ENCODE assay signal across 9 mouse cellular contexts in the genomic region with DNA sequence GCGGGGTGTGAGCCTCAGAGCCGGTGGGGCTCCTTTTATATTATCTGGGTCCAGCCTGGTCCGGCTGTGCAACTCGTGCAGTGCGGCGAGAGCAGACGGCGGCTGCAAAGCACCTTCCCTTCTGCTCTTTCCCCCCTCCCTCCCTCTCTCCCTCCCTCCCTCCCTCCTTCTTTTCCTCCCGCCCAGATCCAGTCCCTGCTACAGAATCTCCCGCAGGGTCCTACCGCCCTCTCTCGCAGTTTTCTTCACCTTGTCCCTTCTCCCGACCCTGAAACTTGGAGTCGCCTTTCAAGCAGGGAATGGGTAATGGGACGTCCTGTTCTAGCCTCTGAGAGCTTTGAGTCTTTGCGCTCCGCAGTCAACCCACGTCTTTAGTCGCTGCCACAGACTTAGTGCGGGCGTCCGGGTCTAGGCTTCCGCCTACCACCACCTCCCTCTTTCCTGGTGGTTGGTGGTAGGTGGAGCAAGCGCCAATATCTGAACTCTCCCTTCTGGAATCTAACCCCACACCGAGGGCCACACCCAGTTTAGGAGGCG. TPM values are rescaled to one million over a fixed set of nuclear protein-coding genes. Genes with fewer than 3 reads are reported as not detected.
DNase-seq lines count a peak whose midpoint lies in the region; ATAC-seq and TF ChIP-seq lines count a peak whose summit lies in the region.
"Had no signal": no experiment of that assay in that cellular context is flagged by ENCODE, and none has a peak within 500 bp of the region (broad histone marks: within the 10 kb centered on the region; RNA-seq: fewer than 3 reads in every experiment).

A gene (minus strand): TSS at position 392 of the 537 bp plus-strand sequence.

- peak within 1 kb of the TSS; percentile 99 for H3K4me2 ChIP-seq in limb, embryonic 12.5 days
- peak within 1 kb of the TSS; percentile 95 for H3K4me2 ChIP-seq in myocyte (ENCODE audit: low read depth)

- ATAC-seq in limb, embryonic 12.5 days (ENCODE audit: insufficient number of reproducible peaks, insufficient read depth, low FRiP score, low TSS enrichment, low read depth): peak; percentile 73

- peaks cover 38% of the 10 kb centered on the region for H3K79me2 ChIP-seq in myocyte (ENCODE audit: control insufficient read depth, insufficient read depth)

- 1% methylated on average over 23 of the region's 26 CpGs for WGBS in limb, embryonic 12.5 days

- H3K27me3 ChIP-seq in limb, embryonic 12.5 days: peaks cover 59% of the 10 kb centered on the region
- H3K27me3 ChIP-seq in myocyte (ENCODE audit: control insufficient read depth, insufficient read depth, insufficient read length): no peaks in the 10 kb centered on the region
- H3K27me3 ChIP-seq: CH12.LX had no signal

- peak; percentile 43 for TF ChIP-seq POLR2A in myocyte (IDR thresholded peaks at IDR 0.05; ENCODE audit: insufficient read length, low read depth)

- H3K27ac ChIP-seq in limb, embryonic 12.5 days: no peak within 1 kb of the TSS

- DNase-seq in gastrocnemius, postnatal 25 days: peak; percentile 4
- DNase-seq in gastrocnemius, postnatal 36 days: no peak
- peak; percentile 71 for DNase-seq in brain, adult 2 months (ENCODE audit: low read depth, low spot score)
- peak; percentile 23 to 26 for DNase-seq in frontal cortex, postnatal 25 days (ENCODE audit: low spot score in 2 of 2)
- peak; percentile 20 to 23 for DNase-seq in kidney, adult 8-10 months
- DNase-seq in gastrocnemius, postnatal 10 days: no peak

- peaks cover 16% of the 10 kb centered on the region for H3K4me1 ChIP-seq in limb, embryonic 12.5 days (replicated peaks)

- intact Hi-C loops in gastrocnemius, postnatal 36 days (cut with DNase I): no loop called here

- H3K9me3 ChIP-seq in limb, embryonic 12.5 days: no peaks in the 10 kb centered on the region

- peak within 1 kb of the TSS; percentile 49 for H3ac ChIP-seq in myocyte (ENCODE audit: control insufficient read depth, insufficient read length)

- H3K9ac ChIP-seq in limb, embryonic 12.5 days (replicated peaks): peak within 1 kb of the TSS; percentile 60

- H3K4me3 ChIP-seq in limb, embryonic 12.5 days (replicated peaks): peak within 1 kb of the TSS; percentile 67
- peak within 1 kb of the TSS; percentile 87 for H3K4me3 ChIP-seq in myocyte

- no peaks in the 10 kb centered on the region for H3K36me3 ChIP-seq in limb, embryonic 12.5 days
- no peaks in the 10 kb centered on the region for H3K36me3 ChIP-seq in myocyte (ENCODE audit: control insufficient read depth, insufficient read depth)

TF ChIP-seq in myocyte, 11 proteins besides CTCF, POLR2A, EP300 and RAD21:
- no peak for TF ChIP-seq REST (IDR thresholded peaks at IDR 0.05; ENCODE audit: insufficient read depth, insufficient read length)
- no peak for TF ChIP-seq E2F4 (IDR thresholded peaks at IDR 0.05; ENCODE audit: insufficient read depth)
- TF ChIP-seq MYOD1 (IDR thresholded peaks at IDR 0.05; ENCODE audit: control insufficient read depth in 1 of 3, insufficient read length in 2 of 3, low read depth in 2 of 3): no peak
- TF ChIP-seq TCF12 (IDR thresholded peaks at IDR 0.05; ENCODE audit: insufficient read depth, poor library complexity, severe bottlenecking): no peak
- no peak for TF ChIP-seq MYOG (IDR thresholded peaks at IDR 0.05; ENCODE audit: control insufficient read depth in 1 of 3, insufficient read depth in 1 of 3, insufficient read length in 2 of 3, low read depth in 2 of 3)
- no peak for TF ChIP-seq SRF (IDR thresholded peaks at IDR 0.05; ENCODE audit: control insufficient read depth, insufficient read length, low read depth)
- TF ChIP-seq POLR2AphosphoS2 (IDR thresholded peaks at IDR 0.05; ENCODE audit: insufficient read length, low read depth): no peak
- TF ChIP-seq CEBPB (IDR thresholded peaks at IDR 0.05; ENCODE audit: insufficient read depth, poor library complexity, severe bottlenecking): no peak
- TF ChIP-seq MAX (IDR thresholded peaks at IDR 0.05; ENCODE audit: low read depth): no peak

RNA-seq across cellular contexts. Expression of the gene that starts here (rescaled TPM):
- total RNA-seq in gastrocnemius, postnatal 25 days (2021): under 1 TPM; 0.18 to 0.32 TPM
- total RNA-seq in gastrocnemius, postnatal 36 days (2021): under 1 TPM in 1 of 2 experiments, not detected in 1; 0.10 TPM
- 0.52 and 0.55 TPM in 2 replicates for polyA plus RNA-seq in limb, embryonic 12.5 days (2016; fragmentation: Nextera tagmentation; extraction: Ambion mirVana)
- polyA plus RNA-seq in myocyte (2012; fragmentation: generic; extraction: Trizol): 2.4 TPM
- total RNA-seq in gastrocnemius, postnatal 10 days (2021): under 1 TPM; 0.11 to 0.12 TPM
- total RNA-seq: CH12.LX had no signal

Comparison
In these comparisons a context has a peak if more than half of its experiments do, and no peak if none do; other contexts are left out.
1. Peak in DNase-seq in gastrocnemius, postnatal 25 days; RNA of the gene not detected or under 1 TPM.
2. Peak in ATAC-seq, H3K4me3 ChIP-seq, H3K9ac ChIP-seq and H3K4me2 ChIP-seq in limb, embryonic 12.5 days; RNA of the gene not detected or under 1 TPM.
3. DNase-seq: peak in brain, adult 2 months (single experiment), frontal cortex, postnatal 25 days (2 of 2) and kidney, adult 8-10 months (2 of 2); none in gastrocnemius, postnatal 36 days (0 of 2) and gastrocnemius, postnatal 10 days (single experiment).